Mouse (Mus musculus) brain, embryonic 18.5 days (tissue): Measurements from ENCODE around the gene Fggy.
A peak's percentile ranks its signal among the peaks of the same experiment; 100 is the strongest.

Source experiments
- DNase-seq: peaks from one replicate; pipeline ENCODE4 v3.0.0-alpha.2; 2012; ENCODE audit warnings: low read depth, low spot score

Fggy gene

GRCm38 (mm10) chr4:95664327-95664726, 107.0 kb downstream of the Fggy start:
- no peak for DNase-seq

GRCm38 (mm10) chr4:95666284-95666889, 109.1 kb downstream of the Fggy start:
- no peak for DNase-seq

- no peak for DNase-seq
These were observed 109.6 kb downstream of the Fggy start for GRCm38 (mm10) chr4:95666896-95667295.

GRCm38 (mm10) chr4:95667595-95667994, 110.3 kb downstream of the Fggy start:
- DNase-seq = no peak

- DNase-seq = no peak
These were observed 111.2 kb downstream of the Fggy start for GRCm38 (mm10) chr4:95668543-95668942.

GRCm38 (mm10) chr4:95669336-95669735, 112.0 kb downstream of the Fggy start:
- DNase-seq = no peak

GRCm38 (mm10) chr4:95670559-95670958, 113.3 kb downstream of the Fggy start:
- no peak for DNase-seq

GRCm38 (mm10) chr4:95672039-95672438, 114.7 kb downstream of the Fggy start:
- no peak for DNase-seq

- DNase-seq = no peak
These were observed 119.1 kb downstream of the Fggy start for GRCm38 (mm10) chr4:95676390-95676789.

- DNase-seq = no peak
These were observed 123.6 kb downstream of the Fggy start for GRCm38 (mm10) chr4:95680756-95681449.

- peak; percentile 22 for DNase-seq
These were observed 127.3 kb downstream of the Fggy start for GRCm38 (mm10) chr4:95684522-95685080.

GRCm38 (mm10) chr4:95686775-95687174, 129.5 kb downstream of the Fggy start:
- DNase-seq = no peak

- DNase-seq = no peak
These were observed 130.0 kb downstream of the Fggy start for GRCm38 (mm10) chr4:95687350-95687749.

GRCm38 (mm10) chr4:95688159-95688558, 130.9 kb downstream of the Fggy start:
- DNase-seq = no peak

GRCm38 (mm10) chr4:95700366-95700765, 143.1 kb downstream of the Fggy start:
- DNase-seq = no peak

GRCm38 (mm10) chr4:95707941-95708897, 150.9 kb downstream of the Fggy start:
- no peak for DNase-seq

- DNase-seq = no peak
These were observed 152.4 kb downstream of the Fggy start for GRCm38 (mm10) chr4:95709750-95710149.

- DNase-seq = no peak
These were observed 155.5 kb downstream of the Fggy start for GRCm38 (mm10) chr4:95712802-95713201.

GRCm38 (mm10) chr4:95713271-95713670, 156.0 kb downstream of the Fggy start:
- no peak for DNase-seq

- DNase-seq = no peak
These were observed 158.8 kb downstream of the Fggy start for GRCm38 (mm10) chr4:95716137-95716536.

GRCm38 (mm10) chr4:95723615-95724014, 166.3 kb downstream of the Fggy start:
- no peak for DNase-seq

GRCm38 (mm10) chr4:95726361-95726760, 169.1 kb downstream of the Fggy start:
- DNase-seq = no peak
